Mouse (Mus musculus): Measurements from ENCODE around the gene Spred2. TPM values are rescaled to one million over a fixed set of nuclear protein-coding genes. Genes with fewer than 3 reads are reported as not detected.

Gene Spred2
- polyA plus RNA-seq, 1 experiment from 2014 or later, result 6.7 TPM

DNA sequence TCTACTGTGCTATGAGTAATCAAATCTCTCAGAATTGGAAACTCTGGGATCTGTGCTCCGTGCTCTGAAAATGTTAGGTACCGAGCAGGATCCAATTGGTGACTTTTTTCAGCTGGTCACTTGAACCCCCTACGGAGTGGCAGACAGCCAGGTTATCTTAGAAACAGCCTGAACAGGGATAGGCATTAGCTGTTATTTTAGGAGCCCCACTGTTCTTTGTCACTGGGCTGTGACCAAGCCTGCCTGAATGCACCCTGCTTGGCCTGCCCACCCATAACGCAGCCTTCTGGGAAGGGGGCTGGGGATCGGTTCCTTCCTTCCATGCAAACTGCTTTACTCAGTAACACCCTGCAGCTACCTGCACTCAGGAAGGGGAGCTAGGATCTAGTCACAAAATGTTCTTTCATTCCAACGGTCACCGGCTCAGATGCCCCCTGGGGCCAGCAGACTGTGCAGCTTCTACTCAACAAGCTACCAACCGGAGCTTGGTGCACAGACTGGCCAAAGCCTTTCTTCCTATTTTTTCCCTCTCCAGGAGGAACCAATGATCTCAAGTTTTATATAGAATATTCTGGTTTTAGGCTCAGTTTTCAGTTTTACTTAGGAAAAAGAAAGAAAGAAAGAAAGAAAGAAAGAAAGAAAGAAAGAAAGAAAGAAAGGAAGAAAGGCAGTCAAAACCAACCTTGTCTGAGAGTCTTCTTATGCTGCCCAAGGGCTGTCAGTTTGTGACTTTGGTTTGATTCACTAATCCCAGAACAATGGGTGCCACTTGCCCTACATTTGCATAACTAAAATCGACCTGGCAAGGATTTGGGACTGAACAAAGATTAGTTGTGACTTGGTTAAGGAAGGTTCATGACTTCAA lies 6.6 kb upstream of the Spred2 start:
- 21% methylated on average over 9 of the region's 9 CpGs for WGBS
- Histone ChIP-seq H3K36me3 (no peaks in the 10 kb centered on the region), H3K4me1 (peaks cover 18% of the 10 kb centered on the region), H3K27ac (no peak overlapping the region), H3K4me3 (0 out of 2 replicates have a peak overlapping the region, but pooled peaks have one; percentile 22), H3K27me3 (ENCODE audit: insufficient read depth, poor library complexity, severe bottlenecking) (no peaks in the 10 kb centered on the region; the same call in 1 of the 2 replicates), H3K9me3 (no peaks in the 10 kb centered on the region)
- no peak for DNase-seq (ENCODE audit: low spot score)

- peaks cover 20% of the 10 kb centered on the region for H3K4me1 ChIP-seq
- 35% methylated on average over 2 of the region's 2 CpGs for WGBS
- DNase-seq (ENCODE audit: low spot score), result no peak
- no peaks in the 10 kb centered on the region for H3K9me3 ChIP-seq
- no peak overlapping the region for H3K4me3 ChIP-seq
- no peak overlapping the region for H3K27ac ChIP-seq
- no peaks in the 10 kb centered on the region; the same call in 1 of the 2 replicates for H3K27me3 ChIP-seq (ENCODE audit: insufficient read depth, poor library complexity, severe bottlenecking)
- no peaks in the 10 kb centered on the region for H3K36me3 ChIP-seq
Measured at GRCm38 (mm10) chr11:19918246-19918540, 6.0 kb upstream of the Spred2 start.

DNA sequence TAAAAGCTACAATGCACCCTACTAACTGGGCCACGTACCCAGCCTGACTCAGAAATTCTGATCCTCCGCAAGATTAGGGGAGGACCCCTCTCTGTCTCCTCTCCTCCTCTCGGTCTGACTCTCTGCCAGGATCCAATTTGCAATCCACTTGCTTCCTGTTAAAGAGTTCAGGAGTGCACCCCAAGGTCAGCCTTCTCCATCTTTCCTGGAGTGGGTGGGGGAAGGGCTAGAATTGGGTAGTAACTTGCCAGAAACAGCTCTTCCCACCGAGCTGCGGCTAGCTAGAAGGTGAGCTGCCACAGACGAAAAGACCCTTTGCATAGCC lies 4.8 kb upstream of the Spred2 start:
- peak; percentile 79 for DNase-seq (ENCODE audit: low spot score)
- 8% methylated on average over 6 of the region's 6 CpGs for WGBS
- peaks cover 29% of the 10 kb centered on the region for H3K4me1 ChIP-seq

DNA sequence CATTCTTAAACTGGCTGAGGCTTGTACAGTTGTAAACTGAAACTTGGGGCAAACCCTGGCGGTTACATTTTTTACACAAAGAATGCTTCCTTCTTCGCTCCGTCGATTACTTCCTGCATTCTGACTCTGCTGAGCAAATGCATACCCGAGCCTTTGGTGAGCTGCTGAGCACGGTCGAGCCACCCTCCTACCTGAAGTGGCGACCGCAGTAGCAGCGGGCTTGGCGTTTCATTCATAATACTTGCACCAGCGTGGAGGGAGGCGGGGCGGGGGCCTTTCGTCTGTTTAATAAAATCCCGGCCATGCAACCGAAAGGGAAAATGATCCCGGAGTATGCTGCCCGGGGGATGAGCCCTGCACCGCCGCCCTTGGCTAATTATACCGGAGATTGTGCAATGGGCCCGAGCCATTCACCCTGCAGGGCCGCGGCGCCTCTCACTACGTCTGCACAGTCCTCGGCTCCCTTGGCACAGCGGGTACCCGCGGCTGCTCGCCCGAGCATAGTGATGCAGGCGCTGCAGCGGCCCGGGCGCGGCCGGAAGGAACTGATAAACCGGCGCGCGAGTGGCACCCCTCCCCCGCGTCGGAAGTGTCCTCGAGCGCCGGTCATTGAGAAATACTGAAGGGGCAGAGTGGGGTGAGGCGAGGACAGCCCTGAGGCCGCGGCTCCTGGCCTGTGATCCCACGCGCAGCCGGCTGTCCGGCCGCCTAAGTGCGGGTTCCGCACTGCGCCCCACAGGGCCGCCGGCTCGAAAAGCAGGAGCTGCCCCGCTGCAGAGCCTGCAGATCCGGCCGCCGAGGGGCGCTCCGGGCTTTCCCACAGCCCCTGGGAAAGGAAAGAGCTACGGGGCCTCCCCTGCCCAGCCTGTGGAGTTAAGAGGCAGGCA lies 4.1 kb upstream of the Spred2 start:
- H3K9me3 ChIP-seq, result no peaks in the 10 kb centered on the region
- peak; percentile 93 for DNase-seq (ENCODE audit: low spot score)
- no peaks in the 10 kb centered on the region for H3K36me3 ChIP-seq
- peaks cover 29% of the 10 kb centered on the region for H3K4me1 ChIP-seq
- H3K27ac ChIP-seq, result peak overlapping the region; percentile 89
- no peaks in the 10 kb centered on the region; the same call in 1 of the 2 replicates for H3K27me3 ChIP-seq (ENCODE audit: insufficient read depth, poor library complexity, severe bottlenecking)
- under 1% methylated on average over 70 of the region's 70 CpGs for WGBS
- H3K4me3 ChIP-seq, result peak overlapping the region; percentile 68

More for the DNA sequence above, 4.8 kb upstream of the Spred2 start:
- H3K4me3 ChIP-seq, result peak overlapping the region; percentile 68
- no peaks in the 10 kb centered on the region for H3K36me3 ChIP-seq
- no peaks in the 10 kb centered on the region for H3K9me3 ChIP-seq
- H3K27ac ChIP-seq, result peak overlapping the region; percentile 89; the same call in 1 of the 2 replicates
- no peaks in the 10 kb centered on the region; the same call in 1 of the 2 replicates for H3K27me3 ChIP-seq (ENCODE audit: insufficient read depth, poor library complexity, severe bottlenecking)

DNA sequence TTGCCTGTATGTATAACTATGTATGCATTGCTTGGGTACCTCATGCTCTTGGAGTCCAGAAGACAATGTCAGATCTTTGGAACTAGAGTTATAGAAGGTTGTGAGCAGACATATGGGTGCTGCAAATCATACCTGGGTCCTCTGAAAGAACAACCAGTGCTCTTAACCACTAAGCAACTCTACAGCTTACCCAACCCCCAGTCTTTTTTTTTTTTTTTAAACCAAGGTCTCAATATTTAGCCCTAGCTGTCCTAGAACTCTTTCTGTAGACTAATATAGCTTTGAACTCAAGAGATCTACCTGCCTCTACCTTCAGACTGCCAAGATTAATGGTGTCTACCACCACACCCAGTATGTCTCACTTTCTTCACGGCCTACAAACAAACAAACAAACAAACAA lies 2.5 kb upstream of the Spred2 start:
- Histone ChIP-seq H3K36me3 (no peaks in the 10 kb centered on the region), H3K9me3 (no peaks in the 10 kb centered on the region), H3K4me1 (peaks cover 37% of the 10 kb centered on the region), H3K4me3 (no peak overlapping the region), H3K27ac (no peak overlapping the region), H3K27me3 (ENCODE audit: insufficient read depth, poor library complexity, severe bottlenecking) (no peaks in the 10 kb centered on the region; the same call in 1 of the 2 replicates)
- 85% methylated on average over 1 of the region's 1 CpGs for WGBS
- DNase-seq (ENCODE audit: low spot score), result no peak

GRCm38 (mm10) chr11:19922208-19922607 lies 2.0 kb upstream of the Spred2 start:
- Histone ChIP-seq H3K36me3 (no peaks in the 10 kb centered on the region), H3K4me3 (no peak overlapping the region), H3K9me3 (no peaks in the 10 kb centered on the region), H3K27me3 (ENCODE audit: insufficient read depth, poor library complexity, severe bottlenecking) (no peaks in the 10 kb centered on the region; the same call in 1 of the 2 replicates), H3K27ac (no peak overlapping the region), H3K4me1 (peaks cover 38% of the 10 kb centered on the region)
- DNase-seq (ENCODE audit: low spot score), result no peak
- WGBS, result 86% methylated on average over 4 of the region's 4 CpGs

DNA sequence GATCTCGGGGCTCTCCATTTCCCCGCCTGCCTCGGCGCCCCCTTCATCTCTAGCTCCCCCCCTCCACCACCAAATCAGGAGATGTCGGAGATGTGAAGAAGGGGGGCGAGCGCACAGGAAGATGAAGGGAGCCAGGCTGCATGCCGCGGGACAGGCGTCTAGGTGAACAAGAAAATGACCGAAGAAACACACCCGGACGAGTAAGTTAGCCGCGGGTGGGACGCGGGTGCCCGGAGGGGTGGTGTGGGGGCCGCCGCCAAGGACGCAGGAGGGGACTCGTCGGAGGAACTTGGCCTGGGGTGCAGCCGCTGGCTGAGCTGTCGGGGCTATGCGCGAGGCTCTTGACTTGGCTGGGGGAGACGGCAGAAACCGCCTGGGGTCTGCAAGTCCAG lies 578 bp downstream of the Spred2 start:
- H3K36me3 ChIP-seq, result no peaks in the 10 kb centered on the region
- DNase-seq (ENCODE audit: low spot score), result peak; percentile 81

DNA sequence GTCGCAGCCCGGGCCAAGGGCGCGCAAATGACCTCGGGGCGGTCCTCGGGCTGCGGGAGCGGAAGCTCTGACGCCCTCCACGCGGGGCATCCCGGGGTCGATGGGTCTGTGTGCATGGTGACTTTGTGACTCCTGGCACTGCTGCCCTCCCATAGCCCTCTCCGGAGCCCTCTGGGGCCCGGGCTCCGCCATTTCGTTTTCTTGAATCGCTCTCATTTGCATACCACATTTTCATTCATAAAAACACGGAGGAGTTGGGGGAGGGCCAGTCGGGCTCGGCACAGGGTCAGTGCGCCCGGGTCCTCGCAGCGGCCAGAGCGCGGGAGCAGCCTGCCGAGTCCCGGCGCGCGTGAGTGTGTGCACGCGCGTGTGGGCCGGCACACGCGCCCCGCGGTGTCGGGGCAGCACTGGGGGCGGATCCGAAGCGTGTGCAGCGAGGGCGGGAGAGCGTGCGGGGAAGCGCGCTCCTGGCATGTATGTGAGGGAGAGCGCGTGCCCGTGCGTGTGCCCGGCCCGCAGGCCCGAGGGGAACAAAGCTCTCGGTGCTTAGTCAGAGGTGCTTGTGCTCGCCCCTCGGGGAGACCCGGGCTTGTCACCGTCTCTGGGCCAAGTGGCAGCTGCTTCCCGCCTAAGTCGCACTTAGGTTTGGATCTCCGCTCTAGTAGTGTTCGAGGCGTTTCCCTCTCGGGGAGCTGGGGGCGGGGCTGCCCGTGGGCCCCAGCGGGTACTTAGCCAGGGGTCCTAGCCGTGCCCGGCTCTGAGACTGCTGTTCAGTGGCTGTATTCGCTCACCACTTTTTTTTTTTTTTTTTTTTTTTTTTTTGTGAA lies 1.2 kb downstream of the Spred2 start:
- Histone ChIP-seq H3K4me1 (peaks cover 29% of the 10 kb centered on the region), H3K4me3 (peak overlapping the region; percentile 92), H3K9me3 (no peaks in the 10 kb centered on the region), H3K36me3 (no peaks in the 10 kb centered on the region), H3K27ac (peak overlapping the region; percentile 99), H3K27me3 (ENCODE audit: insufficient read depth, poor library complexity, severe bottlenecking) (no peaks in the 10 kb centered on the region)
- WGBS, result under 1% methylated on average over 74 of the region's 75 CpGs
- peak; percentile 89 for DNase-seq (ENCODE audit: low spot score)

More for the DNA sequence above, 578 bp downstream of the Spred2 start:
- H3K27ac ChIP-seq, result peak overlapping the region; percentile 99
- under 1% methylated on average over 29 of the region's 29 CpGs for WGBS
- no peaks in the 10 kb centered on the region for H3K9me3 ChIP-seq
- H3K4me3 ChIP-seq, result peak overlapping the region; percentile 92
- no peaks in the 10 kb centered on the region for H3K27me3 ChIP-seq (ENCODE audit: insufficient read depth, poor library complexity, severe bottlenecking)
- H3K4me1 ChIP-seq, result peaks cover 29% of the 10 kb centered on the region

GRCm38 (mm10) chr11:19925976-19926842 lies 2.0 kb downstream of the Spred2 start:
- Histone ChIP-seq H3K9me3 (no peaks in the 10 kb centered on the region), H3K27ac (peak overlapping the region; percentile 99), H3K27me3 (ENCODE audit: insufficient read depth, poor library complexity, severe bottlenecking) (no peaks in the 10 kb centered on the region), H3K36me3 (no peaks in the 10 kb centered on the region), H3K4me3 (peak overlapping the region; percentile 92), H3K4me1 (peaks cover 29% of the 10 kb centered on the region)
- DNase-seq (ENCODE audit: low spot score), result peak; percentile 80
- WGBS, result 8% methylated on average over 15 of the region's 15 CpGs

- 0 out of 2 replicates have a peak overlapping the region, but pooled peaks have one; percentile 92 for H3K4me3 ChIP-seq
- H3K36me3 ChIP-seq, result no peaks in the 10 kb centered on the region
- no peaks in the 10 kb centered on the region for H3K27me3 ChIP-seq (ENCODE audit: insufficient read depth, poor library complexity, severe bottlenecking)
- no peaks in the 10 kb centered on the region for H3K9me3 ChIP-seq
- 56% methylated on average over 2 of the region's 2 CpGs for WGBS
- H3K27ac ChIP-seq, result no peak overlapping the region
- peaks cover 29% of the 10 kb centered on the region for H3K4me1 ChIP-seq
- no peak for DNase-seq (ENCODE audit: low spot score)
Measured at GRCm38 (mm10) chr11:19926843-19927120, 2.6 kb downstream of the Spred2 start.

DNA sequence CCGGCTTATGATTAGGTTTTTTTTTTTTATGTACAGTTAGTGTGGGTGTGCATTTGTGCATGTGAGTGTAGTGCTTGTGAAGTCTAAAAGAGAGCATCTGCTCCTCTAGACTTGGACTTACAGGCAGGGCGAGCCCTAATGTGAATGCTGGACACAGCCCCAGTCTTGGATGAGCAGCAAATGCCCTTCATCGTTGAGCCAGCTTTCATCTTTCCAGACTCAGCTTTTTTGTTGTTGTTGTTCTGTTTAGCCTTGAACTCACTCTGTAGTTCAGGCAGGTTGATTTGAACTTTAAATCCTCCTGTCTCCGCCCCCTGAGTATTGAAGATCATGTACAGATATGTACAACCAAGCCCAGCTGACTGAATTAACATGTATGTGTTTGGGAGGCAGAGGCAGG lies 4.5 kb downstream of the Spred2 start:
- Histone ChIP-seq H3K36me3 (no peaks in the 10 kb centered on the region), H3K4me1 (peaks cover 30% of the 10 kb centered on the region), H3K27me3 (ENCODE audit: insufficient read depth, poor library complexity, severe bottlenecking) (no peaks in the 10 kb centered on the region), H3K27ac (no peak overlapping the region), H3K9me3 (no peaks in the 10 kb centered on the region), H3K4me3 (no peak overlapping the region)
- 87% methylated on average over 4 of the region's 4 CpGs for WGBS
- no peak for DNase-seq (ENCODE audit: low spot score)

Data from heart, embryonic 10.5 days (tissue).